Mouse (Mus musculus): ENCODE data around the gene Avpr1b.

GRCm38 (mm10) chr1:131612556-131613155, 13.6 kb downstream of the Avpr1b start:
- no peak for TF ChIP-seq TAL1 (IDR thresholded peaks at IDR 0.05; ENCODE audit: low read length)
- no peak for TF ChIP-seq GATA1 (IDR thresholded peaks at IDR 0.05; ENCODE audit: low read length)
